Comparison of ENCODE assay signal across 8 mouse cellular contexts in genomic region chr10:75438132-75438810, GRCm38 (mm10). TPM values are rescaled to one million over a fixed set of nuclear protein-coding genes. Genes with fewer than 3 reads are reported as not detected.
DNase-seq lines count a peak whose midpoint lies in the region; ATAC-seq lines count a peak whose summit lies in the region.

No protein-coding gene starts in this region.

- no peaks in the 10 kb centered on the region for H3K36me3 ChIP-seq in forebrain, embryonic 12.5 days (replicated peaks)
- H3K36me3 ChIP-seq in forebrain, embryonic 11.5 days (ENCODE audit: control insufficient read depth, insufficient read depth, low read length) = no peaks in the 10 kb centered on the region
- no peaks in the 10 kb centered on the region for H3K36me3 ChIP-seq in heart, embryonic 13.5 days
- H3K36me3 ChIP-seq in midbrain, embryonic 15.5 days (replicated peaks) = no peaks in the 10 kb centered on the region

- no peaks in the 10 kb centered on the region for H3K27me3 ChIP-seq in forebrain, embryonic 12.5 days
- no peaks in the 10 kb centered on the region for H3K27me3 ChIP-seq in forebrain, embryonic 11.5 days (ENCODE audit: control insufficient read depth, insufficient read depth, low read length)
- H3K27me3 ChIP-seq in heart, embryonic 13.5 days (replicated peaks) = no peaks in the 10 kb centered on the region
- no peaks in the 10 kb centered on the region for H3K27me3 ChIP-seq in midbrain, embryonic 15.5 days (replicated peaks)

- ATAC-seq in forebrain, embryonic 12.5 days (ENCODE audit: low FRiP score) = no peak
- ATAC-seq in forebrain, embryonic 11.5 days (replicated peaks; ENCODE audit: low FRiP score) = no peak
- ATAC-seq in heart, embryonic 13.5 days (ENCODE audit: extremely low read depth, insufficient number of reproducible peaks, low FRiP score, low TSS enrichment) = no peak
- peak; percentile 42; the same call in 1 of the 2 replicates for ATAC-seq in midbrain, embryonic 15.5 days (replicated peaks)
- ATAC-seq in megakaryocyte progenitor cell, adult 5-6 weeks (replicated peaks; ENCODE audit: poor library complexity) = no peak
- ATAC-seq in inflammation-experienced regulatory T-cells, adult 6 months = no peak

- no peaks in the 10 kb centered on the region for H3K9me3 ChIP-seq in forebrain, embryonic 12.5 days
- H3K9me3 ChIP-seq in forebrain, embryonic 11.5 days (ENCODE audit: control insufficient read depth, low read length) = no peaks in the 10 kb centered on the region
- no peaks in the 10 kb centered on the region for H3K9me3 ChIP-seq in heart, embryonic 13.5 days
- H3K9me3 ChIP-seq in midbrain, embryonic 15.5 days = no peaks in the 10 kb centered on the region

- peaks cover 7% of the 10 kb centered on the region for H3K4me1 ChIP-seq in forebrain, embryonic 12.5 days
- H3K4me1 ChIP-seq in forebrain, embryonic 11.5 days (replicated peaks; ENCODE audit: control insufficient read depth, insufficient read depth, low read length) = no peaks in the 10 kb centered on the region
- peaks cover 34% of the 10 kb centered on the region for H3K4me1 ChIP-seq in heart, embryonic 13.5 days
- H3K4me1 ChIP-seq in midbrain, embryonic 15.5 days = 0 out of 2 replicates have a peak, but pooled peaks cover 6% of the 10 kb centered on the region

- no peak for DNase-seq in forebrain, embryonic 11.5 days (ENCODE audit: low spot score)
- DNase-seq in Muller cell, postnatal 12 days (ENCODE audit: inconsistent ontology term) = peak; percentile 53
- DNase-seq in kidney, postnatal 14 days = peak; percentile 83

- no peak overlapping the region for H3K9ac ChIP-seq in forebrain, embryonic 12.5 days
- no peak overlapping the region for H3K9ac ChIP-seq in forebrain, embryonic 11.5 days (ENCODE audit: low read length)
- peak overlapping the region; percentile 4; the same call in 1 of the 2 replicates for H3K9ac ChIP-seq in heart, embryonic 13.5 days
- no peak overlapping the region for H3K9ac ChIP-seq in midbrain, embryonic 15.5 days

- no peak overlapping the region for H3K4me2 ChIP-seq in forebrain, embryonic 12.5 days
- no peak overlapping the region for H3K4me2 ChIP-seq in forebrain, embryonic 11.5 days (ENCODE audit: low read depth, low read length, severe bottlenecking)
- H3K4me2 ChIP-seq in heart, embryonic 13.5 days = no peak overlapping the region
- H3K4me2 ChIP-seq in midbrain, embryonic 15.5 days = no peak overlapping the region

- 0 out of 2 replicates have a peak overlapping the region, but pooled peaks have one; percentile 3 for H3K27ac ChIP-seq in forebrain, embryonic 12.5 days
- H3K27ac ChIP-seq in forebrain, embryonic 11.5 days (ENCODE audit: low read depth, low read length) = no peak overlapping the region
- H3K27ac ChIP-seq in heart, embryonic 13.5 days (replicated peaks) = peak overlapping the region; percentile 63
- H3K27ac ChIP-seq in midbrain, embryonic 15.5 days = no peak overlapping the region

- 74% methylated on average over 13 of the region's 13 CpGs for WGBS in forebrain, embryonic 12.5 days
- 77% methylated on average over 13 of the region's 13 CpGs for WGBS in forebrain, embryonic 11.5 days
- WGBS in heart, embryonic 13.5 days = 60% methylated on average over 13 of the region's 13 CpGs
- 66% methylated on average over 13 of the region's 13 CpGs for WGBS in midbrain, embryonic 15.5 days

- H3K4me3 ChIP-seq in forebrain, embryonic 12.5 days (replicated peaks) = no peak overlapping the region
- no peak overlapping the region for H3K4me3 ChIP-seq in forebrain, embryonic 11.5 days (ENCODE audit: low read depth, low read length)
- no peak overlapping the region for H3K4me3 ChIP-seq in heart, embryonic 13.5 days
- H3K4me3 ChIP-seq in midbrain, embryonic 15.5 days = no peak overlapping the region

RNA-seq across cellular contexts. Expression of gene Upb1, which starts 37.4 kb away (rescaled TPM):
- polyA plus RNA-seq in forebrain, embryonic 12.5 days (2016; fragmentation: Nextera tagmentation; extraction: Ambion mirVana) = not detected in 2 replicates
- 0.59 TPM in 1 of 2 replicates, not detected in the other for polyA plus RNA-seq in forebrain, embryonic 11.5 days (2014; fragmentation: Nextera tagmentation; extraction: Ambion mirVana)
- polyA plus RNA-seq in heart, embryonic 13.5 days (2015; fragmentation: Nextera tagmentation; extraction: Ambion mirVana) = 0.23 and 0.42 TPM in 2 replicates
- polyA plus RNA-seq in midbrain, embryonic 15.5 days (2015; fragmentation: Nextera tagmentation; extraction: Ambion mirVana) = 0.28 and 0.51 TPM in 2 replicates
- 0.07 and 0.68 TPM in 2 replicates for total RNA-seq in megakaryocyte progenitor cell, adult 5-6 weeks (2015)
- 0.24 and 0.33 TPM in 2 replicates for total RNA-seq in megakaryocyte progenitor cell, adult 5-6 weeks (2017)
- polyA plus RNA-seq in inflammation-experienced regulatory T-cells, adult 6 months (2017; shearing (Covaris generic)) = under 1 TPM; 0.21 to 0.59 (median 0.29) TPM

Comparison
In these comparisons a context has a peak if more than half of its experiments do, and no peak if none do; other contexts are left out.
1. H3K27ac ChIP-seq: peak in forebrain, embryonic 12.5 days (single experiment) and heart, embryonic 13.5 days (single experiment); none in forebrain, embryonic 11.5 days (single experiment) and midbrain, embryonic 15.5 days (single experiment).